Mouse (Mus musculus): ENCODE data around the gene Mrpl12. TPM values are rescaled to one million over a fixed set of nuclear protein-coding genes. Genes with fewer than 3 reads are reported as not detected.
"Not testable (repeated sequence)": the region's sequence is repeated elsewhere in the genome, so short reads cannot be mapped to it uniquely, and the experiment has no call there.

Mrpl12 gene
- polyA plus RNA-seq, 1 experiment from 2014 or later: 171 TPM

DNA sequence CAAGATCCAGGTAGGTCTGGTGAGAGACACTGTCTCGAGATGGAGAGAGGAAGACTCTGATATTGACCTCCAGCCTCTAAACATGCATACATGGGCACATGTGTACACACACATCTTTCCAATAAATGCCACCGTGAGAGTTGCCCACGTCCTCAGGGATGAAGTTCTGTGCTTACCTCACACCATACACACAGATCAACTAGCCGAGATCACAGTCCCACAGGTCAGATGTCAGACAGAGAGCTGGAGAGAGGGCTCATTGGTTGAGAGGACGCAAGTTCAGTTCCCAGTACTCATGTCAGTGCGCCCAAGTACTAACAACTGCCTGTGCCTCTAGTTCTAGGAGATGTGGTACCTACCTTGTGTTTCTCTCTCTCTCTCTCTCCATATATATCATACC lies 16.6 kb downstream of the Mrpl12 start:
- peaks cover 33% of the 10 kb centered on the region for H3K36me3 ChIP-seq
- peaks cover 9% of the 10 kb centered on the region for H3K4me1 ChIP-seq (replicated peaks)
- H3K4me3 ChIP-seq: no peak overlapping the region
- no peak overlapping the region for H3K27ac ChIP-seq
- WGBS: 74% methylated on average over 6 of the region's 6 CpGs
- no peaks in the 10 kb centered on the region for H3K9me3 ChIP-seq
- H3K27me3 ChIP-seq (ENCODE audit: insufficient read depth, poor library complexity, severe bottlenecking): no peaks in the 10 kb centered on the region
- no peak for DNase-seq (ENCODE audit: low spot score)

DNA sequence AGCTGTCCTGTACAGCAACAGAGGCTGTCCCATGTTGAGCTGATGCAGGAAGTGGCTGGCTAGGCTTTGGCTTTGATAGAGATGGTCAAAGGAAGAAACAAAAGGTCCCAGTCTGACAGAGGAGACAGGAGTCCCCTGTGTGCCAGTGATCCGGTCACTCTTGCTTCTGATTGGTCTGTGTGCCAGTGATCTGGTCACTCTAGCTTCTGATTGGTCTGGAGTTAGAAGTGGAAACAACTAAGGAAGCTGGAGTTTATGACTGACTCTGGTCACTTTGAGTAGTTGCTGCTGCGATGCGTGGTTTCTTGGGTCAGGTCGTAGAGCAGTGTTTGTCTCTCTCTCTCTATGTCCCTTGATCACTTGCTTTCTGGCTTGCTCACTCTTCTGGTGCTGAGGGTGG lies 17.3 kb downstream of the Mrpl12 start:
- no peaks in the 10 kb centered on the region for H3K9me3 ChIP-seq
- no peaks in the 10 kb centered on the region for H3K27me3 ChIP-seq (ENCODE audit: insufficient read depth, poor library complexity, severe bottlenecking)
- 91% methylated on average over 4 of the region's 4 CpGs for WGBS
- no peak overlapping the region for H3K27ac ChIP-seq
- peaks cover 9% of the 10 kb centered on the region for H3K4me1 ChIP-seq (replicated peaks)
- H3K4me3 ChIP-seq: no peak overlapping the region
- no peak for DNase-seq (ENCODE audit: low spot score)
- H3K36me3 ChIP-seq: peaks cover 26% of the 10 kb centered on the region

DNA sequence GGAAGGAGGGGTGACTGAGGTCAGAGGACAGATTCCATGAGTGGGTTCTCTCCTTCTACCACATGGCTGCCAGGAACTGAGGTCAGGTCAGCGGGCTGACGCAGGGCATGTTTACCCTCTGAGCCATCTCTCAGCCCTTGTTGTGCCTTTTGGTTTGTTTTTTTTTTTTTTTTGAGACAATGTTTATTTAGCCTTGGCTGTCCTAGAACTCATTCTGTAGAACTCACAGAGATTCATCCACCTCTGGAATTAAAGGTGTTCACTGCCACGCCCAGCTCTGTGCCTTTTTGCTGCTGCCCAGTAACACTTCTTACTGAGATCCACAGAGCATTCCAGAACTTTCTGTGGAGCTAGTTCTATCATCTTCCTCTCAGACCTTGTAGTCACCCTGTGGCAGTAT lies 21.2 kb downstream of the Mrpl12 start:
- Histone ChIP-seq H3K27ac (no peak overlapping the region), H3K27me3 (ENCODE audit: insufficient read depth, poor library complexity, severe bottlenecking) (no peaks in the 10 kb centered on the region), H3K36me3 (no peaks in the 10 kb centered on the region), H3K4me3 (no peak overlapping the region), H3K4me1 (replicated peaks) (peaks cover 11% of the 10 kb centered on the region), H3K9me3 (no peaks in the 10 kb centered on the region)
- no peak for DNase-seq (ENCODE audit: low spot score)
- WGBS: 85% methylated on average over 3 of the region's 3 CpGs

DNA sequence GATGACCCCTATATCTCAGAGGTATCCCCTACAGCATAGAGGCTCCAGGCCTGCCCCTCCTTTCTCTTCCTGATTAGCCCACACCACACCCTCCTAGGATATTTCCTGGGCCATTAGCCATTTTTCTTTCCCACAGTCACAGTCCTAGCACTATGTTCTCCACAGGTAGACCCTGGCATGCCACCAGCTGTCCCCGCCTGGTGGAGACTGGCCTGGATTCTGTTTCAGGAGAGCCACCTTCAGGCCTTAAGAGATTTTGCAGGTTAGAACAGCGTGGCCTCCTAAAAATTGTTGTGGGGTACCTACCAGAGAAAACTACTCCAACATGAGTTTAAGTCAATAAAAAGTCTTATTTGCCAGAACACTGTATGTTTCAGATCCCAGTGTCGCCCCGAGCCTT lies 22.5 kb downstream of the Mrpl12 start:
- peaks cover 16% of the 10 kb centered on the region for H3K4me1 ChIP-seq (replicated peaks)
- no peak overlapping the region for H3K27ac ChIP-seq
- H3K4me3 ChIP-seq: no peak overlapping the region
- no peaks in the 10 kb centered on the region for H3K36me3 ChIP-seq
- no peaks in the 10 kb centered on the region for H3K9me3 ChIP-seq
- DNase-seq (ENCODE audit: low spot score): no peak
- no peaks in the 10 kb centered on the region for H3K27me3 ChIP-seq (ENCODE audit: insufficient read depth, poor library complexity, severe bottlenecking)
- 61% methylated on average over 4 of the region's 4 CpGs for WGBS

DNA sequence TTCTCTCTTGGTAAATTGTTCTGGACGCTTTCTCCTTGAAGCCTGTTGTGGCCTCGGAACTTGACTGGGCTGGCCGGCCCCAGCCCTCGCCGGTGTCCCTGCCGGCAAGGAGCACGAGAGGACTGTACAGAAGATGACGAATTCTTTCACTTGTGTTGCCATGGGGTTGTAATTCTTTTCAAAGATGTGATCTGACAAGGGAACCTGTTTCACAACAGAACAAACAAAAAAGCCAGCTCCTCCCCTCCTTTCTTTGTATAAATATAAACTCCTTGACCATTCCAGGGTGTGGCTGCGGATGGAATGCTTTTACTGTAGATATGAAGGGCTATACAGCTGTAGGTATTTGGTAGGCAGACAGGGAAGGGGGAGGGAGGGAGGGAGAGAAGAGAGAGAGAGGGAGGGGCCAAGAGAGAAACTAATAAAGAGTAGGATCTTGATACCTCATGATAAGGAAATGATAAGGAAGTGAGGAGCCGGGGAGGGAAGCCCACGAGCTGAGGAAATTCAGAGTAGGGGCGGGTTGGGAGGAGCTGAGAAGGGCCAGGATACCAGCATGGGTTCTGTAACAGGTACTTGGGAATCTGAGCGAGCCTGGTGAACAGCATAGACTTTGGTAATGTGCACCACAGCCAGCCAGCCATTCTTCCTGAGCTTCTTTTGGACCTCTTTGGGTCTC lies 23.3 kb downstream of the Mrpl12 start:
- WGBS: 86% methylated on average over 13 of the region's 13 CpGs
- peaks cover 19% of the 10 kb centered on the region for H3K4me1 ChIP-seq (replicated peaks)

DNA sequence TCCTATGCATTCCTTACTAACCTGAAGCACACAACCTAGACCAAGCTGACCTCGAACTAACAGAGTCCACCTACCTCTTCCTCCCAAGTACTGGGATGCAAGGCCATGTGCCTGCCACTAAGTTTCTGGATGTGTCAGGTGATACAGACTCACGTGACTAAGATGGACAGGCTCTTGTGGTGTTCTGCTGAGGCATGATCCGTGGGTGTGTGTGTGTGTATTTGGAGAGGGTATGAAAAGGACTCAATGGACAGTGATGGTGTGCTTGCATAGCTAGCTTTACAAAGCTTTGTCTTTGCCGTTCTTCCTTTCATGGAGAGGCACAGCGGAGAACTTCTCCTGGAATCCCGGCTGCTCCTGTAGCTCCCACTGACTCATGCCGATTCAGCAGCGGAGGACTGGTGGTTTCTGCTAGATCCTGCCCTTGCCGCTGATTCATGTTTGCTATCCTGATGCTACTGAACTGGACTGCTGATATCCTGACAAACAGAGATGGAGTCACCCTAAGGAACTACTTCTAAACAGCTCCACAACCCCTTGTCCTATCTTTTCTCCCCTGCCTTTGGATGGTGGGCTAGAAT lies 24.0 kb downstream of the Mrpl12 start:
- Histone ChIP-seq H3K4me3 (no peak overlapping the region), H3K4me1 (replicated peaks) (peaks cover 25% of the 10 kb centered on the region), H3K9me3 (no peaks in the 10 kb centered on the region), H3K27ac (no peak overlapping the region), H3K27me3 (ENCODE audit: insufficient read depth, poor library complexity, severe bottlenecking) (no peaks in the 10 kb centered on the region), H3K36me3 (no peaks in the 10 kb centered on the region)
- WGBS: 88% methylated on average over 9 of the region's 9 CpGs
- DNase-seq (ENCODE audit: low spot score): no peak

More for the DNA sequence above, 23.3 kb downstream of the Mrpl12 start:
- no peak for DNase-seq (ENCODE audit: low spot score)
- H3K27ac ChIP-seq: no peak overlapping the region
- H3K36me3 ChIP-seq: no peaks in the 10 kb centered on the region
- no peak overlapping the region for H3K4me3 ChIP-seq
- no peaks in the 10 kb centered on the region for H3K27me3 ChIP-seq (ENCODE audit: insufficient read depth, poor library complexity, severe bottlenecking)
- no peaks in the 10 kb centered on the region for H3K9me3 ChIP-seq

DNA sequence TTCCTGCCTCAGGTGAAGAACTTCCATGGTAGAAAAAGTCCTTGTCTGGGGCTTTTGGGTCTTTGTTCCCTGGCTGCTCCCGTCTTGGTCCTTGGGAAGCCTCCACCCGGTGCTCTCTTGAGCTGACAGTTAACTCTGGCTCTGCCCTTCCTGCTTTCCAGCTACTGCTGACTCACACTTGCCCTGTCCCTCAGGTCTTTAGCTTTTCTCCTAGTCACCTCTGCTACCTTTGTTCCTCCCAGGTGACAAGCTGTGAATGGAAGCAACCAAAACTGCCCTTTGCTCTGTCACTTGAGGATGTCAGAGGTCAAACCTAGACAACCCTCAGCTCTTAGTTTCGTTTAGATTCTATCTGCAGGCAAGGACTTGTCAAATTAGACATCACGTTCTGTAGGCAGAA lies 25.5 kb downstream of the Mrpl12 start:
- no peaks in the 10 kb centered on the region for H3K27me3 ChIP-seq (ENCODE audit: insufficient read depth, poor library complexity, severe bottlenecking)
- H3K4me3 ChIP-seq: 0 out of 2 replicates have a peak overlapping the region, but pooled peaks have one; percentile 42
- 39% methylated on average over 4 of the region's 4 CpGs for WGBS
- no peaks in the 10 kb centered on the region for H3K36me3 ChIP-seq
- H3K9me3 ChIP-seq: no peaks in the 10 kb centered on the region
- peak overlapping the region; percentile 76; the same call in 1 of the 2 replicates for H3K27ac ChIP-seq
- no peak for DNase-seq (ENCODE audit: low spot score)
- peaks cover 25% of the 10 kb centered on the region for H3K4me1 ChIP-seq (replicated peaks)

DNA sequence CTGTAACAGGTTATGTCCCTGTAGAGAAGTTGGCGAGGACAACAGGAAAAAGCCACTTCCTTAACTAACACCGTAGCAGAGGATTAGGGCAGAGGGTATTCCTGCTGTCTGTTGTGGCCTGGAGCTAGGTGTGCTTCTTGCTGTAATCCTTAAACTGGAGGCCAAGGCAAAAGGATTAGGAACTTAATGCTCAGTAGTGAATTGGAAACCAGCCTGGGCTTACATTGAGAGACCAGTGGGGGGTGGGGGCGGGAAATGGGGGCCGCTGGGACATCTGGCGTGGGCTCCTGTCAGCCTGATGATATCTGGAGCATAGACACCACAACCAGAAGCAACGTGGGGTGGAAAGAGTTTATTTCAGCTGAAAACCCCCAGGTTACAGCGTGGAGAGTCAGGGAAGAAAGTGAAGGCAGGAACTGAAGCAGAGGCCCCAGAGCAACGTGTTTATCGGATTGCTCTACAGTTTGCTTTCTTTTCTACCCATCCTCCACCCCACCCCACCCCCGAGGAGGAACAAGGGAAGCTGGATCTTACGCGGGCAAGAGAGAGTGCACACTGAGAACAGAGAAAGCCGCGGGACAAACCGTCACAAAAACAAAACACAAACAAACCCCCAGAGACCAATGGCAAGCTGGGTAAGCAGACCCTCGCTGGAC lies 26.1 kb downstream of the Mrpl12 start:
- 7% methylated on average over 16 of the region's 16 CpGs for WGBS
- Histone ChIP-seq H3K9me3 (no peaks in the 10 kb centered on the region), H3K4me3 (peak overlapping the region; percentile 42), H3K4me1 (replicated peaks) (peaks cover 27% of the 10 kb centered on the region), H3K36me3 (no peaks in the 10 kb centered on the region), H3K27me3 (ENCODE audit: insufficient read depth, poor library complexity, severe bottlenecking) (no peaks in the 10 kb centered on the region), H3K27ac (peak overlapping the region; percentile 76)
- DNase-seq (ENCODE audit: low spot score): no peak

DNA sequence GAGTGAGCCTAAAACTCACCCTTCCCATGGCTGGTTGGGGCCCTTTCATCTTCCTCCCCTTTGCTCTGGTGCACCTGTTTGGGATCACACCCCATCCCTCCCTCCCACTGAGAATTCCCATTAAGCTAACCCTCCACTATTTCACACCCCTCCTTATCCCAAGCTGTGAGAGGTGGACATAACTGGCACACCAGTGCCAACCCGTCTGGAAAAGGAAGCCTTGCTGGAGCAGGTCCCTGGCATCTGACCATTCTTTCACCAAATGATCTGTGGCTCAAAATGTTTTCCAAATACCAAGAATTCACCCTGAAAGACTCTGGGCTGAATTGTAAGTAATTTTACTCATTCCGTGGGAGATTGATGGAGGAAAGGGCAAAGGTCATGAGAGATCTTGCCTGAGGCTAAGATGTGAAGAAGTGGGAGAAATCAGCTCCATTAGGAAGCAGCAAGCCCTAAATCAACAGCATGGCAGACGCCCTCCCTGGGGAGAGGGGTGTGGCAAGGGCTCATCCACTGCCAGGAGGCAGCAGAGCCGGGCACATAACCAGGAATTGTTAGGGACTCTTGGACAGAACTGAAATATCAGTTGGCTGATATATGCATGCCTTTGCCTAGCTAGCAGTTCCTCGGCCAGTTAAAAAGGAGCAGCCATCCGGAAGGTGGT lies 28.5 kb downstream of the Mrpl12 start:
- no peak overlapping the region for H3K4me3 ChIP-seq
- 46% methylated on average over 6 of the region's 6 CpGs for WGBS
- no peak for DNase-seq (ENCODE audit: low spot score)
- H3K36me3 ChIP-seq: no peaks in the 10 kb centered on the region
- H3K27ac ChIP-seq: no peak overlapping the region
- peaks cover 5% of the 10 kb centered on the region; the same call in 1 of the 2 replicates for H3K27me3 ChIP-seq (ENCODE audit: insufficient read depth, poor library complexity, severe bottlenecking)
- peaks cover 31% of the 10 kb centered on the region for H3K4me1 ChIP-seq (replicated peaks)
- no peaks in the 10 kb centered on the region for H3K9me3 ChIP-seq

DNA sequence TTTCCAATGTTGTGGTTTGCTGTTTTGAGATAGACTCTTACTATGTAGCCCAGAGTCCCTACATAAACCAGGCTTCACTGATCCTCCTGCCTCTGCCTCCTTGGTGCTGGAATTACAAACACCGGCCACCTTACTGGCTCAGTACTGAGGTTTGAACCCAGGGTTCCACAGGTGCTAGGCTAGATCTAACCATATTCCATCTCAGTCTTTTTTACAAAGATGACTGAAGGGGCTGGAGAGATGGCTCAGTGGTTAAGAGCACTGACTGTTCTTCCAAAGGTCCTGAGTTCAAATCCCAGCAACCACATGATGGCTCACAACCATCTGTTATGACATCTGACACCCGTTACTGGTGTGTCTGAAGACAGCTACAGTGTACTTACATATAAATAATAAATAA lies 29.8 kb downstream of the Mrpl12 start:
- H3K36me3 ChIP-seq; H3K9me3 ChIP-seq; DNase-seq (ENCODE audit: low spot score); H3K4me3 ChIP-seq; H3K27ac ChIP-seq; H3K27me3 ChIP-seq (ENCODE audit: insufficient read depth, poor library complexity, severe bottlenecking): not testable (repeated sequence)
- peaks cover 37% of the 10 kb centered on the region for H3K4me1 ChIP-seq (replicated peaks)
- WGBS: 89% methylated on average over 2 of the region's 2 CpGs

DNA sequence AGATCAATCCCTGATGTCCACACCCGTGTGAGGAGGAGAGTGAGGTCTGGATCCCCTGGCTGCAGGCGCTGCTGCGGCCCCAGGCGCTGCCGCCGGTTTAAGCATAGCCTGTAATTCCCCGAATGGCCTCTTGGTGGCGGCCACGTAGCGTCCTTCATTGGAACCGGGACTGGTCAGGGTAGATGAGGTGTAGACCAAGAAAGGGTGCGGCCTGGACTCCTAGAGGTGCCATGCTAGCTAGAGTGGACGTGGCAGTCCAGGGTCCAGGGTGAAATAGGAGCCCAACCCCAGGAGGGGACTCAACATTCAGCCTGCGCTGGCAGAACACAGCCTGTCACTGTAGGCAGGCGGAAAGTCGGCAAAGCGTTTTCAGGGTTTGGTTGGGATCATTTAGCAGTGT lies 31.2 kb downstream of the Mrpl12 start:
- Histone ChIP-seq H3K9me3 (no peaks in the 10 kb centered on the region), H3K27ac (peak overlapping the region; percentile 35; the same call in 1 of the 2 replicates), H3K36me3 (no peaks in the 10 kb centered on the region), H3K27me3 (ENCODE audit: insufficient read depth, poor library complexity, severe bottlenecking) (peaks cover 5% of the 10 kb centered on the region; the same call in 1 of the 2 replicates), H3K4me3 (0 out of 2 replicates have a peak overlapping the region, but pooled peaks have one; percentile 20), H3K4me1 (replicated peaks) (peaks cover 34% of the 10 kb centered on the region)
- WGBS: 18% methylated on average over 17 of the region's 17 CpGs
- peak; percentile 89 for DNase-seq (ENCODE audit: low spot score)

DNA sequence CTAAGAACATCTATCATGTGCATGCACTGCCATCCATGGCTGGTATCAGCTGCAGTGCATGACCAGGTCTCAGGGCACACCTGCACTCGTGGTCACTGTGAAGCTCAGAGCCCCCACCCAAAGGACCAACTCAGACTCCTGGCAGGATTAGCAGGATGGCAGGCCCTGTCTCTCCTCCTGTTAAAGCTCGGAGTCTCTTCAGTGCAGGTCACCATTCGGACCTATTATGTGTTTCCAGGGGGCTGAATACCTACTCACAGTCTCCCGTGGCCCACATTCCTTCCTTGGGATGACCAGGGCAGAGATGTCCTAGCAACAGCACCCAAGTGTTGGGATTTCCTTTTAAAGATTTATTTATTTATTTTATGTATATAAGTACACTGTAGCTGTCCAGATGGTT lies 32.7 kb downstream of the Mrpl12 start:
- Histone ChIP-seq H3K4me3 (no peak overlapping the region), H3K36me3 (no peaks in the 10 kb centered on the region), H3K27me3 (ENCODE audit: insufficient read depth, poor library complexity, severe bottlenecking) (peaks cover 5% of the 10 kb centered on the region; the same call in 1 of the 2 replicates), H3K9me3 (no peaks in the 10 kb centered on the region), H3K27ac (no peak overlapping the region), H3K4me1 (replicated peaks) (peaks cover 30% of the 10 kb centered on the region)
- no peak for DNase-seq (ENCODE audit: low spot score)
- 74% methylated on average over 4 of the region's 4 CpGs for WGBS

DNA sequence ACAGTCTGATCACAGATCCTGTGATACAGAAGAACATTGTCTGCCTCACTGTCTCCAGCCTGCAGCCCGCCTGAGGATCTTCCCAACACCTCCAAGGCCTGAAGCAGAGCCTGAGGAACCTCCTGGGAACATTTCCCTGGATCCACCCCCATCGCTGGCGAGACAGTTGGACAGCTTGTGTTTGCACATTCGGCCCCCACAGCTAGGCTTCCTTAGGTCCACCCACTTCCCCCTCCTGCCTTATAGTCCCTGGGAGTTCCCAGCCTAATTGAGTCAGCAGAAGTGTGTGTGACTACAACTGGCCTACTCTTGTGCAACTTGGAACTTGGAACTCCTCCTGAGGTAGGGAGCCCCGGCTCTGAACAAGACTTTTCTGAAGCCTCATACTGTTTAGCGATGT lies 33.6 kb downstream of the Mrpl12 start:
- WGBS: 63% methylated on average over 6 of the region's 6 CpGs
- H3K9me3 ChIP-seq: no peaks in the 10 kb centered on the region
- H3K36me3 ChIP-seq: no peaks in the 10 kb centered on the region
- no peak overlapping the region for H3K4me3 ChIP-seq
- no peak overlapping the region for H3K27ac ChIP-seq
- no peak for DNase-seq (ENCODE audit: low spot score)
- peaks cover 24% of the 10 kb centered on the region for H3K4me1 ChIP-seq (replicated peaks)
- peaks cover 5% of the 10 kb centered on the region; the same call in 1 of the 2 replicates for H3K27me3 ChIP-seq (ENCODE audit: insufficient read depth, poor library complexity, severe bottlenecking)
